Mouse (Mus musculus) forebrain, postnatal 0 days (tissue): ENCODE measurements at regions not wholly inside any gene's neighbourhood (a gene's known extent, or its start where the extent isn't known, plus 50 kb on each side); places are given as distances from the start of the nearest gene placed in this dataset.
"Not testable (repeated sequence)": the region's sequence is repeated elsewhere in the genome, so short reads cannot be mapped to it uniquely, and the experiment has no call there.

Experiments
- ATAC-seq: fragments of 200-750 bp; cut with Nextera tagmentation; 2 replicates; pipeline ENCODE4 v1.8.0; 2017; ENCODE audit warnings: mild to moderate bottlenecking, moderate library complexity
- DNase-seq: peaks from one replicate; pipeline ENCODE4 v3.0.0-alpha.2; 2015
- H3K27ac ChIP-seq: fragments of 300-500 bp; sonication (generic); 2 replicates; pipeline ENCODE4 v1.5.1; 2014; ENCODE audit warnings: low read depth, mild to moderate bottlenecking, antibody characterized with exemption, low read length, moderate library complexity, mixed read lengths
- H3K27me3 ChIP-seq: fragments of 300-500 bp; sonication (generic); 2 replicates; pipeline ENCODE4 v1.6.1; 2014; ENCODE audit warnings: mild to moderate bottlenecking, low read length, mixed read lengths; ENCODE audit not compliant: insufficient read depth
- H3K36me3 ChIP-seq: fragments of 300-500 bp; sonication (generic); 2 replicates; pipeline ENCODE4 v1.6.1; 2014; ENCODE audit warnings: mild to moderate bottlenecking, moderate library complexity; ENCODE audit not compliant: insufficient read depth
- H3K4me1 ChIP-seq: fragments of 300-500 bp; sonication (generic); 2 replicates; pipeline ENCODE4 v1.6.1; 2014; ENCODE audit warnings: antibody characterized with exemption; ENCODE audit not compliant: insufficient read depth
- H3K4me2 ChIP-seq: fragments of 300-500 bp; sonication (generic); 2 replicates; pipeline ENCODE4 v1.6.1; 2014; ENCODE audit warnings: low read depth, mild to moderate bottlenecking, moderate library complexity
- H3K4me3 ChIP-seq: fragments of 300-500 bp; sonication (generic); 2 replicates; pipeline ENCODE4 v1.5.1; 2014; ENCODE audit warnings: low read depth, low read length, mixed read lengths
- H3K9ac ChIP-seq: fragments of 300-500 bp; sonication (generic); 2 replicates; pipeline ENCODE4 v1.6.1; 2014; ENCODE audit warnings: mild to moderate bottlenecking
- H3K9me3 ChIP-seq: fragments of 300-500 bp; sonication (generic); 2 replicates; pipeline ENCODE4 v1.6.1; 2016; ENCODE audit warnings: low read length
- CTCF ChIP-seq: sonication (generic); IDR thresholded peaks from 2 replicates; pipeline ENCODE4 v1.5.1; 2016; ENCODE audit warnings: antibody characterized with exemption, control low read depth, low read depth
- WGBS: fragments of 180-500 bp; shearing (Covaris S2); extraction: QIAGEN DNeasy Blood & Tissue Kit; methylation state at CpG from one replicate; pipeline ENCODE4 v1.1.7; 2014; 5-methylcytosine and 5-hydroxymethylcytosine counted together

GRCm38 (mm10) chr12:77869296-77869695 lies 324.7 kb upstream of the Gm6657 start:
- Histone ChIP-seq H3K4me3 (no peak overlapping the region), H3K4me2 (no peak overlapping the region), H3K27me3 (no peaks in the 10 kb centered on the region), H3K36me3 (no peaks in the 10 kb centered on the region), H3K9ac (no peak overlapping the region), H3K9me3 (no peaks in the 10 kb centered on the region), H3K27ac (no peak overlapping the region), H3K4me1 (no peaks in the 10 kb centered on the region)
- no peak for TF ChIP-seq CTCF
- ATAC-seq (no peak), DNase-seq (no peak)
- 86% methylated on average over 3 of the region's 3 CpGs for WGBS

- 96% methylated on average over 2 of the region's 2 CpGs for WGBS
- H3K9ac ChIP-seq: no peak overlapping the region
- no peak overlapping the region for H3K27ac ChIP-seq
- H3K4me3 ChIP-seq: no peak overlapping the region
- no peaks in the 10 kb centered on the region for H3K27me3 ChIP-seq
- no peak for DNase-seq
- ATAC-seq: no peak
- TF ChIP-seq CTCF: no peak
- no peaks in the 10 kb centered on the region for H3K36me3 ChIP-seq
- no peak overlapping the region for H3K4me2 ChIP-seq
- H3K9me3 ChIP-seq: no peaks in the 10 kb centered on the region
- no peaks in the 10 kb centered on the region for H3K4me1 ChIP-seq
Measured at GRCm38 (mm10) chr12:77887335-77887734, 306.7 kb upstream of the Gm6657 start.

- DNase-seq: no peak
- no peak overlapping the region for H3K27ac ChIP-seq
- WGBS: 93% methylated on average over 6 of the region's 6 CpGs
Measured at GRCm38 (mm10) chr12:77891452-77891851, 302.6 kb upstream of the Gm6657 start.

GRCm38 (mm10) chr12:77894238-77894637 lies 299.8 kb upstream of the Gm6657 start:
- H3K27me3 ChIP-seq: no peaks in the 10 kb centered on the region
- no peaks in the 10 kb centered on the region for H3K36me3 ChIP-seq
- no peak overlapping the region for H3K4me2 ChIP-seq
- DNase-seq (no peak), ATAC-seq (no peak)
- H3K9me3 ChIP-seq: no peaks in the 10 kb centered on the region
- H3K9ac ChIP-seq: no peak overlapping the region
- no peak overlapping the region for H3K27ac ChIP-seq
- no peak for TF ChIP-seq CTCF
- H3K4me1 ChIP-seq: no peaks in the 10 kb centered on the region
- H3K4me3 ChIP-seq: no peak overlapping the region

More at GRCm38 (mm10) chr12:77891452-77891851, 302.6 kb upstream of the Gm6657 start:
- no peak for ATAC-seq
- no peak overlapping the region for H3K4me3 ChIP-seq
- no peaks in the 10 kb centered on the region for H3K9me3 ChIP-seq
- no peak overlapping the region for H3K4me2 ChIP-seq
- no peaks in the 10 kb centered on the region for H3K27me3 ChIP-seq
- no peaks in the 10 kb centered on the region for H3K36me3 ChIP-seq
- H3K4me1 ChIP-seq: no peaks in the 10 kb centered on the region
- no peak for TF ChIP-seq CTCF
- H3K9ac ChIP-seq: no peak overlapping the region

GRCm38 (mm10) chr12:77895508-77895907 lies 298.5 kb upstream of the Gm6657 start:
- WGBS: 48% methylated on average over 2 of the region's 2 CpGs
- H3K4me1 ChIP-seq: no peaks in the 10 kb centered on the region
- ATAC-seq (no peak), DNase-seq (no peak)
- H3K4me2 ChIP-seq: no peak overlapping the region
- no peaks in the 10 kb centered on the region for H3K36me3 ChIP-seq
- no peak overlapping the region for H3K27ac ChIP-seq
- no peak overlapping the region for H3K9ac ChIP-seq
- no peaks in the 10 kb centered on the region for H3K27me3 ChIP-seq
- H3K4me3 ChIP-seq: no peak overlapping the region
- TF ChIP-seq CTCF: no peak
- no peaks in the 10 kb centered on the region for H3K9me3 ChIP-seq

- H3K4me2 ChIP-seq, DNase-seq, H3K27ac ChIP-seq, H3K9me3 ChIP-seq, H3K9ac ChIP-seq, H3K4me3 ChIP-seq, ATAC-seq, H3K4me1 ChIP-seq, H3K36me3 ChIP-seq, H3K27me3 ChIP-seq: not testable (repeated sequence)
- WGBS: 73% methylated on average over 2 of the region's 2 CpGs
Measured at GRCm38 (mm10) chr12:77898974-77899373, 295.1 kb upstream of the Gm6657 start.

GRCm38 (mm10) chr12:77901254-77901653 lies 292.8 kb upstream of the Gm6657 start:
- no peak for ATAC-seq
- Histone ChIP-seq H3K27me3 (no peaks in the 10 kb centered on the region), H3K36me3 (no peaks in the 10 kb centered on the region), H3K9ac (no peak overlapping the region), H3K4me2 (no peak overlapping the region), H3K9me3 (no peaks in the 10 kb centered on the region), H3K4me3 (no peak overlapping the region), H3K27ac (no peak overlapping the region), H3K4me1 (no peaks in the 10 kb centered on the region)
- no peak for TF ChIP-seq CTCF
- WGBS: 29% methylated on average over 1 of the region's 1 CpGs
- DNase-seq: no peak
